Mouse (Mus musculus): ENCODE measurements at regions not wholly inside any gene's neighbourhood (a gene's known extent, or its start where the extent isn't known, plus 50 kb on each side); places are given as distances from the start of the nearest gene placed in this dataset.
A peak's percentile ranks its signal among the peaks of the same experiment; 100 is the strongest.
"Not testable (repeated sequence)": the region's sequence is repeated elsewhere in the genome, so short reads cannot be mapped to it uniquely, and the experiment has no call there.

- DNase-seq (ENCODE audit: low spot score) = no peak
Measured at GRCm38 (mm10) chr13:70012123-70012522, 209.9 kb downstream of the Med10 start.

DNA sequence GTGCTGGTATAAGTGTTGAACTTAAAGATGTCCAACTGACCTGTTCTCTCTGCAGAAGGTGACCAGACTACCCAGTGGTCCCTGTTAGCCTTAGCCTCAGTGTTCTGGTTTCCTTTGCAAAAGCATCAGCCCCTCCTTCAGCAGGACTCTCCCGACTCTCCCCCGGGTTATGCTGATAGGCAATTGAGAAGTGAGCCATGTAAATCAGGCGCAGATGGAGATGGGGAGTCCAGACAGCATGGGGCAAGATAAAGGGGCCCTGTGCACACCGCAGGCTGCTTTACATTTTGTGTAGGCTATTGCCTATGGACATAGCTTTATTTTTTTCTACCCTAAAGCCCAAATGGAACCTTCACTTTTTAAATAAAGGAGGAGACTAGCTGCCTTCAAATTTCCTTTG is 213.0 kb downstream of the Med10 start:
- no peak for DNase-seq (ENCODE audit: low spot score)

DNA sequence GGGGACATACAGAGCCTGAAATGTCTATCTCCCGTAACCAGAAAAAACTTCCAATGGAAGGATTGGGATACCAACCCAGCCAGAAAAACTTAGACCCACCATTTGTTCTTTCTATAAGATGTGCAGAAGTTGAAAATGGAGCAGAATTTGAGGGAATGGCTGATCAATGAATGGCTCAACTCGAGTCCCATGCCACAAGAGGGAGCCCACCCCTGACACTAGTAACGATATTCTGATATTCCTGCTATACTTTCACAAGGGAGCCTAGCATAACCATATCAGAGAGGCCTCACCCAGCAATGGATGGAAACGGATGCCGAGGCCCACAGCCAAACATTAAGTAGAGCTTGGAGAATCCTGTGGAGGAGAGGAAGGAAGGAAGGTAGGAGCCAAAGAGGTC is 215.3 kb downstream of the Med10 start:
- no peak for DNase-seq (ENCODE audit: low spot score)

GRCm38 (mm10) chr13:70019999-70020838 is 218.0 kb downstream of the Med10 start:
- DNase-seq (ENCODE audit: low spot score) = no peak

GRCm38 (mm10) chr13:70033249-70033648 is 231.1 kb downstream of the Med10 start:
- DNase-seq (ENCODE audit: low spot score) = no peak

DNA sequence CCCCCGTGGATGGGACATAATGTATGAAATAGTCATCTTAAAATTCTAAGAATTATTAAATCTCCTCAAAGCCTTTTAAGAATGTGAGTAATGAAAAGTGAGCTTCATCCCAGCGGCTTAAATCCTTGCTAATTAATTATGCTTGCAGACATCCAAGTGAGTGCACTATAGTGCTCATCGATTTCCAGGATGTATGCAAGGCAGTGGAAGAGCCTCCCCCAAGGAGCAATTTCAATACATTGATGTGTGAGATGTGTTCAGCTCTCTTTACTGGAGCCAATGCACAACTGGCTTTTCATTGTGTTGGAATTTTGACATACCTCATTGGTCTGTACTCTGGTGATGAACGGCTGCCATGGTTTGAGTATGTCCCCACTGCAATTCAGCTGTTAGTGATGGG is 231.6 kb downstream of the Med10 start:
- DNase-seq (ENCODE audit: low spot score) = no peak

DNA sequence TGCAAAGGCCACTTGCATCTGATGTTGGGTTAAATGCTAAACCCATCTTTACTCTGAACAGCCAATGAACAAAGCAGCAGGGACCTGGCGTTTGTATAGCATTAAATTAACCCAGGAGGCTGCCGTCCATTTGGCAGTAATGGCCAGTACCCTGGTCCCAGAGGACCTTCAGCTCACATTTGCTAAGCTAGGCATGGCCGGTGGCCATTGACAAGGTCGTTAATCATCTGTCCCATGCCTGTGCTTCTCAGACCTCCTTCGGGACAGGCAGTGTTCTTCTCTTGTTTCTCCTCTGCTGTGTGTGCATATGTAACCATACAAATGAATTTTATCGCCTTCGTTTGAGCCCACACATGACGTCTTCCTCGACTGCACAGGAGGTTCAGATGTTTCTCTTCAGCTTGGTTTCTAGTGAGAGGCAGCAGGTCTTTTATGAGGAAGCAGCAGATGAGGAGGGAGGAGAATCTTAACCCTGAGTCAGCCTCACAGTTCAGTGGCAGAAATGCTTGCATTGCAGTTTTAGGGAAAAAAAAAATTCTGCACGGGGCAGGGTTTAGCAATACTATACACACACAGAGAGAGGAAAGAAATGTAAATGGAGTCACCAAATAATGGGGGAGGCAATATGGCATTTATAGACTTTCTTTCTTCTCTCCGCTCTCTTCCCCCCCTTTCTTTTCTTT is 235.9 kb downstream of the Med10 start:
- no peak for DNase-seq (ENCODE audit: low spot score)

- no peak for DNase-seq (ENCODE audit: low spot score)
Measured at GRCm38 (mm10) chr13:70057920-70058319, 255.7 kb downstream of the Med10 start.

- no peak for DNase-seq (ENCODE audit: low spot score)
Measured at GRCm38 (mm10) chr13:70061363-70061945, 259.3 kb downstream of the Med10 start.

DNA sequence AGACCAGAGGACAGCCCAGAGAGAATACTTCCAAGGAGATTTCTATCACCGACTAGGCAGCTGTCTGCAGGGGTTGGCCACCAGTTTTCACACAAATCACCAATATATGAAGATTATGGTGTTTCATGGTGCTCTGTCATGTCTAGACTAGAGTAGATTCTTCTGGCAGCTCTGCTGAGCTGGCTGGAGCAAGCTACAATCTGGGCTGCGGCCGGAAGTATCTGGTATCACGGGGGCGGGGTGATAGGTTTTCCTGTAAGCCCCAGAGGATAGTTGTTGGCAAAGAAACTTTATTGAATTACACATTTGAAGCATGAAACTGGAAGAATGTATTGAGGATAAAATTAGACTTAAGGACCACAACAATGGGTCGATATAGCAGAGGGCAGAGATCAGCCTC is 271.5 kb downstream of the Med10 start:
- no peak for DNase-seq (ENCODE audit: low spot score)

GRCm38 (mm10) chr13:70075353-70075752 is 273.2 kb downstream of the Med10 start:
- DNase-seq (ENCODE audit: low spot score) = no peak

DNA sequence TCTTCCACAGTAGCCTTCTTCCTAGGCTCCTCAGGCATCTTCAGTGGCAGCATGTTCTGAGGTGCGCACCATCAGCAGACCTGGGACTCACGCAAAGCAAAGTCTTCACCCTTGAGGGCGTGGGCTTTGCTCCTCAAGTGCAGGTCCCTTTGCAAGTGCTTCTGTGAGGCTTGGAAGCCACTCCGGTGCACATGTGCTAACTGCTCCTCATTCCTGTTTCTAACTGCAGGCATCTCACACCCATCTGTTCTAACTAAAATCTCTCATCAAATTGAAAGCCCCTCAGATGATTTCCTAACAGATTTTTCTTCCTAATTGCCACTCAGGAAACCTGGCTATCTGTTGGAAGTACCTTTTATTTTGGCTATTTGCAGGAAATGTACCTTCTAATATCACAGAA is 278.9 kb downstream of the Med10 start:
- no peak for DNase-seq (ENCODE audit: low spot score)

DNA sequence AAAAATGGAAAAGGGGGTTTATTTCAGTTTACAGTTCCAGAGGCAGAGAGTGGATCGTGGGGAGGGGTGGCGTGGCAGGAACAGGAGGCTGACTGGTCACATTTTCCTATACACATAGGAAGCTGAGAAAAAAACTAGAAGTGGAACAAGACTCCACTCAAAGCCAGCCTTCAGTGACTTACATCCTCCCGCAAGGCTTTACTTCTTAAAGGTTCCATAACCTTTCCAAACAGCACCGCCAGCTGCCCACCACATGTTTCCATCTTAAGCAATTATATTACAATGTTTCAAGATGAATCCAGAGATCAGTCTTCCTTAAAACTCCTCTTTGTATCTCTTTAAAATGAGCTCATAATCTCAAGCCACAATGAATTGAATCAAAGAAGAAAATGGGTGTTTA is 290.7 kb downstream of the Med10 start:
- peak; percentile 36 for DNase-seq (ENCODE audit: low spot score)

DNA sequence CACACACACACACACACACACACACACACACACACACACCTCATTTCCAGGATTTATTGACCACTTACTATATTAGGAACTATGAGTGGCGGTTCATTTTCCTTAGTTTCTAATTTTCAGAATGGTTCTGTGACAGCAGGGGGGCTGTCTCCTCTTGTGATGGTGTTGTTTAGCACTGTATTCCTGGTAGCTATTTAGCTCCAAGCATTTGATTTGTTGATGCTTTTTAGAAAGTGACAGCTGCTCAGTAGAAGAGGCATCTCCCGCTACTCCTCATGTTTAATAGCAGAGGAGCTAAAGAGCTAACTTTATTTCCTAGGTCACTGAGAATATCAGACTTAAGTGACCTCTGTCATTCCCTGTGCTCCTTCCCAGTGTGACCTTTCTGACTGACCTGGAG is 291.8 kb downstream of the Med10 start:
- DNase-seq (ENCODE audit: low spot score) = no peak

- DNase-seq (ENCODE audit: low spot score) = no peak
Measured at GRCm38 (mm10) chr13:70096430-70097301, 294.5 kb downstream of the Med10 start.

GRCm38 (mm10) chr13:70100091-70100490 is 297.9 kb downstream of the Med10 start:
- not testable (repeated sequence) for DNase-seq (ENCODE audit: low spot score)

DNA sequence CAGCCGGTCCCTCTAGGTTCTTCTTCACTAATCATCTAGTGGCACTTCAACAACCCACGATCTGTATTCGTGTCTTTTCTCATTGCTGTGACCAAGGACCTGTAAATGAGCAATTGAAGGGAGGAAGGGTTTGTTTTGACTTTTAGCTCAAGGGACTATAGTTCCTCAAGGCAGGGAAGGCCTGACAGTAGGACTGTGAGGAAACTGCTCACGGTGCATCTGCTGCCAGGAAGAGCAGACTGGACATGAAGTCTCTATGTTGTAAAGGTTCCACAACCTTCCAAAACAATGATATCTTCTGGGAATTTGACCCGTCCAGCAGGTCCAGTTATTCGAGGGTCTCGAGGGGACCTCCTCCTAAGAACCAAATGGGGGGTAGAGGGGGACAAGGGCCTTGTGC is 300.8 kb downstream of the Med10 start:
- no peak for DNase-seq (ENCODE audit: low spot score)

DNA sequence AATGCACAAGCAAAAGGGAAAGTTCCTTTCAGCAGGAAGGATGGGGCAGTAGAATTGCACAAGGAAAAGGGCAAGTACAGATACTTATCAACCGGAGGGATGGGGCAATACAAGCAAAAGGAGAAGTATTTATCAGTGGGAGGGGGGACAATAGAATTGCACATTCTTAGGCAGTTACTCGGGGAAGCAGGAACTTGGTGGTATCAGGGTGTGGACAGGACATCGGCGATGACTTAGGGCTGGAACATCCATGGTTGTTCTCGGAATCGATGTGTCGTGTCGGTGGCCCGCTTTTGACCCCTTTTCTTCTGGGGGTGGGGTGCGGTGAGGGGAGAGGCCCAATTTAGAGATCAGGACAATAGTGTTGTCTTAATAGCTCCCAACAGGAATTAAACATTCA is 301.3 kb downstream of the Med10 start:
- not testable (repeated sequence) for DNase-seq (ENCODE audit: low spot score)

- no peak for DNase-seq (ENCODE audit: low spot score)
Measured at GRCm38 (mm10) chr13:70103903-70104302, 301.7 kb downstream of the Med10 start.

DNA sequence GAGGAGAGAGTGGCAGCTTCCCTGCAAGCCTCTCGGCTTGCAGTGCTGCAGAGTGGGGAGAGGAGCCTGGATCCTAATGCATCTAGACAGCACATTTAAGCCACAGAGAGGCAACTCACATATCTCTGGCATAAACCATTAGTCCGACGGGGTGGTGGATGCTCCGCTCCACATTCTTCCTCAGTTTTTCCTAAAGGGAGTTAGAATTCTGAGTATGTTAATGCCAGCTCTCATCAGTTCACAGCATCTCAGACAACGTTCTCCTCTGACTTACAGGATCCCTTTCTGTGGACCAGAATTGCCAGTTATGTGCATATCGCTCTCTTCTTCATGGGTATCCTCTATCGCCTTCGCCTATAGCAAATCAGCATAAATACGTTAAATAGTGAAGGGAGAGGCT is 313.4 kb downstream of the Med10 start:
- no peak for DNase-seq (ENCODE audit: low spot score)

DNA sequence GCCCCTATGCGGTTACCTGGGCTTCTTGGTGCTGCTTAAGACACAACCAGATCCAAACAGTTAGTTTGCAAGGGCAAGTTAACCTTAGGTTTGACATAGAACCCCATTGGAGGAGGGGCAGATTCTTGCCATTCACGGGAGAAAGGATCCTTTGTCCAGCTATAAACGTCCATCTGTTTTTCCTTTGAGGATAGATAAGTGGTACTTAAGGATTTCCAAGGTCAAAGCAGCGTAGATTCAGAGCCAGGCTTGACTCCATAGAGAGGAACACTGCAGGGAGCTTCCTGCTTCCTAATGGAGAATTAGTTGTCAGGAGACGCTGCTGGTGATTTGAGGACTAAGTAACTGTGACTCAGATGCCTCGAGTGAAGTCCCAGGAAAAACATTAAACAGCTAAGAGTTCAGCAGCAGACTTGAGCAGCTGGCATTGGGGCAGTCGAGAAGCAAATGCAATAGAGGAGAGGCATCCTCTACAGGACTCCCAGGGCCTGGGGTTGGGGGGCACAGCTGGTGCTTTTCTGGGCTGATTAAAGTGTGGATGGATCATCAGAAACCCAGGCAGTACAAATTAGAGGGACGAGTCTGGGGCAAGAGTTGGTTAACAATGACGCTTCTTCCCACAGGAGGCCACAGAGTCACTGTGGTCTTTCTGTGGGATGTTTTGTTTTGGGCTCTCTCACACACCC is 322.8 kb downstream of the Med10 start:
- no peak for DNase-seq (ENCODE audit: low spot score)

- no peak for DNase-seq (ENCODE audit: low spot score)
Measured at GRCm38 (mm10) chr13:70127310-70127709, 325.1 kb downstream of the Med10 start.
